Mouse (Mus musculus) monocyte, adult 5-6 weeks (primary cell): ENCODE data around the gene Gsk3a. TPM values are rescaled to one million over a fixed set of nuclear protein-coding genes. Genes with fewer than 3 reads are reported as not detected.

Experiments
- ATAC-seq: fragments of 153-309, 156-312 bp; replicated peaks from 2 replicates; pipeline ENCODE4 v1.8.0; 2017; ENCODE audit warnings: mild to moderate bottlenecking; ENCODE audit not compliant: low TSS enrichment, insufficient number of reproducible peaks, severe bottlenecking, poor library complexity, low FRiP score
- total RNA-seq: library from RNA; stranded (forward); fragments of 200-1000, 200-491, 200-594 nt; gene quantifications from 3 replicates; pipeline ENCODE4 v1.2.3, GENCODE M21; 2017

Gsk3a gene
- total RNA-seq, 1 experiment from 2014 or later = 42.8 TPM

GRCm38 (mm10) chr7:25232101-25232648 lies 5.5 kb downstream of the Gsk3a start:
- ATAC-seq = no peak

- ATAC-seq = no peak
Observed at GRCm38 (mm10) chr7:25230690-25231285, 6.9 kb downstream of the Gsk3a start.

- ATAC-seq = no peak
Observed at GRCm38 (mm10) chr7:25227523-25228300, 9.9 kb downstream of the Gsk3a start.

GRCm38 (mm10) chr7:25222275-25222967 lies 15.2 kb downstream of the Gsk3a start:
- ATAC-seq = no peak

- ATAC-seq = peak; percentile 68
Observed at GRCm38 (mm10) chr7:25221102-25221883, 16.4 kb downstream of the Gsk3a start, which contains the start of gene Zfp526. Gene Zfp526, plus strand, starts transcription at chr7:25221425.

GRCm38 (mm10) chr7:25220457-25221101 lies 17.1 kb downstream of the Gsk3a start, which contains the start of gene Dedd2:
Gene Dedd2, minus strand, starts transcription at chr7:25220615.
- no peak for ATAC-seq

- peak; percentile 77 for ATAC-seq
Observed at GRCm38 (mm10) chr7:25219756-25220456, 17.7 kb downstream of the Gsk3a start.

- no peak for ATAC-seq
Observed at GRCm38 (mm10) chr7:25219416-25219750, 18.3 kb downstream of the Gsk3a start.

GRCm38 (mm10) chr7:25218705-25219415 lies 18.8 kb downstream of the Gsk3a start:
- no peak for ATAC-seq

- peak; percentile 44 for ATAC-seq
Observed at GRCm38 (mm10) chr7:25217653-25218395, 19.8 kb downstream of the Gsk3a start.

- ATAC-seq = no peak
Observed at GRCm38 (mm10) chr7:25214172-25214571, 23.5 kb downstream of the Gsk3a start.

- 0 out of 2 replicates have a peak, but pooled peaks have one; percentile 33 for ATAC-seq
Observed at GRCm38 (mm10) chr7:25213099-25213498, 24.6 kb downstream of the Gsk3a start.

GRCm38 (mm10) chr7:25210482-25210881 lies 27.2 kb downstream of the Gsk3a start:
- ATAC-seq = no peak

- ATAC-seq = no peak
Observed at GRCm38 (mm10) chr7:25209161-25209622, 28.5 kb downstream of the Gsk3a start.

GRCm38 (mm10) chr7:25206094-25206830 lies 31.4 kb downstream of the Gsk3a start:
- ATAC-seq = no peak
